Mouse (Mus musculus) megakaryocyte-erythroid progenitor cell, adult 5 weeks (primary cell): ENCODE results near the gene Tmc1. TPM values are rescaled to one million over a fixed set of nuclear protein-coding genes. Genes with fewer than 3 reads are reported as not detected.

Experiments
- polyA plus RNA-seq: library from polyadenylated mRNA; stranded (reverse); fragments of >175 nt; gene quantifications from 2 replicates; pipeline ENCODE4 v1.2.3, GENCODE M21; 2012

Gene Tmc1
- not detected in 2 replicates for polyA plus RNA-seq

GRCm38 (mm10) chr19:20953874-20954273, at the start of gene Tmc1:
Gene Tmc1, minus strand, starts transcription at chr19:20954202.

Other genes starting within 250 kb of the Tmc1 start
- 0.28 and 0.32 TPM in 2 replicates for gene Aldh1a7, start 226.6 kb downstream of the Tmc1 start, polyA plus RNA-seq